Mouse (Mus musculus) MEL-GATA-1-ER (cell line): ENCODE data around the gene 4933427I04Rik.

Source experiments
- DNase-seq: peaks from one replicate; pipeline ENCODE4 v3.0.0-alpha.2; 2012; ENCODE audit warnings: low read depth; ENCODE audit errors: extremely low read depth

The 4933427I04Rik gene

DNA sequence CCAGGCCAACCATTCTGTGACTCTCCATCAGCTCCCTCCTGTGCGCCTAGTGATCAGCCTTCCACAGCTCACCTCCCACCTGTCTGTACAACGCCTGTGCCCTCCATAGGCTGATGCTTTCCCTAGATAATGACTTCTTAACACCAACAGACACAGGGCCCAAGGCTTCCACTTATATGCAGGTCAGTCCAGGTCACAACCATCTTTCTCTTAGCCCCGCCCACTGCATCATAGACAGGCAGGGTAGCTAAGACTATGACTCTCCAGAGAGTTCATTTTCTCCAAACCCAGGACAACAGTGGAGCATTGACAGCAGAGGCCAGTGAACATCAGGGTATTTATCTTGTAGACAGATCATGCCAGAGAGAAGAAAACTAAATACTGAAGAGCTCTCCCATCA is at the start of gene 4933427I04Rik:
TSS of gene 4933427I04Rik (plus strand) at position 301 of the 400 bp plus-strand sequence.
- no peak for DNase-seq

DNA sequence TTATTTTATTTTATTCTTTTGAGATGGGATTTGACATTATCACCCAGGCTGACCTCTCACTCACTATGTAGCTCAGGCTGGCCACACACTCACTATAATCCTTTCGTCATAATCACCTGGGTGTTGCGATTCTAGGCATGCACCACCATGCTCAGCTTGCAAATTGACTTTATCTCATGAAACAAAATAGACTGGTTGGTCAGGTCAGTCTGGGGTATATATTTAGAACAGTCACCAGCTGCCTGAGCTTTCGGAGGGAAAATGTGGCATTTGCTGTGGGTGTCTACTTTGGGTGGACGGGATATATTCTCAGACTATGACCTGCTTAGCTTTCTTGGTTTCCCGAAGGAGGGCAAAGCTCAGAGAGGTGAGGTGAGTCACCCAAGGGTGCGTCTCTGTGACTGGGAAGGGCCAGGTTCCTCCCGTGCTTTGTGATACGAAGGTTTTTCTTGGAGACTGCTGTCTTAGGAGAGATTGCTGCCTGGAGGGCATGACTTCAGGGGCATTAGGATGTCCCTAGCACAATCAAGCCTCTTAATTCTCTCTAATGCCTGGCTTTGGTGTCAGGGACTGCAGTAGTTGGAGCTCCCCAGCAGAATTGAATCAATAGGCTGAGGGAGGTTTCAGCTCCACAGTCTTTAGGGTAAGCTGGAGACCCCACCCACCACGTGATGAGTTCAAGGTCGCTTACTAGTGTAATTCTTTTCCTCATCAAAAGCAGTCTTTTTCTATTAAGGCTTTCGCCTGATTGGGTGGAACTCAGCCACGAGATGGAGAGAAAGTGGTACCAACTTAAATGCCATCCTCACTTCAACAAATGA is 48.8 kb upstream of the 4933427I04Rik start:
- no peak for DNase-seq

DNA sequence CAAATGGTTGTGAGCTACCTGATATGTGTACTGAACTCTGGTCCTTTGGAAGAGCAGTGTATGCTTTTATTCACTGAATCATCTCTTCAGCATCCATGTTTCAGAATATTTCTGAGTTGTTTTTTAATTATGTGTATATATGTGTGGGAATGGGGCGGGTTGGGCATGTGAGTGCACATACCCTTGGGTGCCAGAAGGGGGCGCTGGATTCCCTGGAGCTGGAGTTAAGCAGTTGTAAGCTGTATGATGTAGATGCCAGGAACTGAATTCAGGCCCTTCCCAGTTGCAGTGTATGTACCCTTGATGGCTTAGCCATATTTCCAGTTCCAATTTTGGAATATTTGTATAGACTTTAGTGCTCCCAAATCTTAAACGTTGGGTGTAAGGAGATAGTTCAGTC is 47.0 kb upstream of the 4933427I04Rik start:
- no peak for DNase-seq

DNA sequence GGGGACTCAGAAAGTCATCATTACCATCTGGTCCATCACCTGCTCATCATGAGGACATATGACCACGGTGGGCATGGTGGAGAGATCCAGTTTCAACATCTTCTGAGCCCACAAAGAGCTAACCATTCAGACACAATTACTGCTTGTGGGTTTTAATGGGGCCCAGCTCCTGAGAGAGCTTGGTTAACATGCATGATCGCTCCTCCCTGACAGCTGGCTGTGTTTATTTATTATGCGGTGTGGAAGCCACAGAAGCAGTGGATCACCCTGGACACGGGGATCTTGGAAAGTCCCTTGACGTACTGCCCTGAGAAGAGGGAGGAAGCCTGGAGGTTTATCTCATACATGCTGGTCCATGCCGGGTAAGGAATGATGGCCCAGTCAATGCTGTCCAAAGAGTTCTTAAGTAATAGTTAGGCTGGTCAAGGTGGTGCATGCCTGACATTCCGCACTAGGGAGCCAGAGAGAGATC is 45.4 kb upstream of the 4933427I04Rik start:
- no peak for DNase-seq

DNA sequence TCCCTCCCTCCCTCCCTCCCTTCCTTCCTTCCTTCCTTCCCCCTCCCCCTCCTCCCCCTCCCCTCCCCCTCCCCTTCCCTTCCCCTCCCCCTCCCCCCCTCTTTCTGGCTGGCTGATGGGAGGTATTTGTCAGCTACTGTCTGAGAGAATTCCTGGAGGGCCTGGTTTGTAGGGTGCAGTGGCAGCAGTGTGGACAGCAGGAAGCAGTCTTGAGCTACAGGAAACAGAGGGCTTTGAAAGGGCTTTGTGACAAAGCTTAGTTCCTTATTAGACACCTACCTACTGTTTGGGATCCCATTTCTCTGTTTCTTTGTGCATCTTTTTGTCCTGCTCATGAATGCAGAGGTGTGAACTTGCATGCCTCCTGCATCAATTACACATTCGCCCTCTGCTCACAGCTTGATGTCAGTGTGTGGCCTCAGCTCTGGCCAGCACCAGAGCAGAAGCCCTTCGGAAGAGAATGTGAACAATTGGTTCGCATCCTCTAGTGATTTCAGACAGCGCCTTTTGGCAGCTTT is 40.3 kb upstream of the 4933427I04Rik start:
- no peak for DNase-seq

DNA sequence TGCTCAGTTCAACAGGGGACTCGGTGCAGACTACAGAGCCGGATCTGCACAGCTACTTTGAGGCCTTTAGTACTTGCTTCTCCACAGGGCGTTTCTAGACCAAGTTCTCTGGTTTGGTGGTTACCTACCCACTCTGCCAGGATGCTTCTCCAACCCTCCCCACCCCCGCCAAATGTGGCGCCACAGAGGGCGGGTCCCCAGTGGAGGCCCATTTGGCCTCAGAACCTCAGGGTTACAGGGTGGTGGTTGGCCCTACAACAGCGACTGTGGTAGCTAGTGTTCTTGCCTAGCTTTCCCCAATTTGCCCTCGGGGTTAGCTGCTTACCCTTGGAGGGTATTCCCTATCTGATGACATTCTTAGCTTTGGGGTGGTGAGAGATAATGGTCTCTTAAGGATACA is 17.4 kb upstream of the 4933427I04Rik start:
- DNase-seq = no peak

DNA sequence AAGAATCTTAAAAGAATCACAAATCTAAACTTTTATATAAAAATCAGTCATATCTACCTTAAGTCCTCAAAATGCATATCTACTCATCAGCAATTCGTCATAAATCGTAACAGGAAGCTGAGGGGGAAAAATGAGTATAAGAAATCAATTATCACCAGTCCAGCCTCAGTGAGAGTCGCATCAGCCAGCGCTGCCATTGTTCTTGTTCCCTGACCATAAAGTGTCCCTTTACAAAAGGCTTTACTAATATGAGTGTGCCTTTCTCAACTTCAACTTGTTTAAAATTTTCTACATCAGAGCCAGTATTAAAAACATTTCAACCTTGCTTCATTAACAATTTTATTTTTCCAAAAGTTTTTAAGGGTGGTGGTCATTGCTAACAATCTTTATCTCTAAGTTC is 2.6 kb upstream of the 4933427I04Rik start:
- no peak for DNase-seq

DNA sequence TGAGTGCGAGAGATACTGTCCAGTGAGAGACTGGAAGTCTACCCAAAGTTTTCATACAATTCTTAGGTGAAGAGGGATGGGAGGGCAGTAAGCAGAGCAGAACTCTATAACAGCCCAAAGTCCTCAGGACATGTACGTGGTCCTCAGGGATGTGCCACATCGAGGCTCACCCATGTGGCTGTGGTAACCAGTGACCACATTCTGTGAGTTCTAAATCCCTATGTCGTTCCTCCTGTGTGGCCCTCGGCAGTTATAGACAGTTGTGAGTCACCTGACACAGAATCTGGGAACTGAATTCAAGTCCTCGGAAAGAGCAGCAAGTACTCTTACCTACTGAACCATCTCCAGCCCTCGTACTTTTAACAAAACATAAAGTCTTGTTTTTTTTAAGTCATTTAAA is 1.4 kb upstream of the 4933427I04Rik start:
- no peak for DNase-seq

DNA sequence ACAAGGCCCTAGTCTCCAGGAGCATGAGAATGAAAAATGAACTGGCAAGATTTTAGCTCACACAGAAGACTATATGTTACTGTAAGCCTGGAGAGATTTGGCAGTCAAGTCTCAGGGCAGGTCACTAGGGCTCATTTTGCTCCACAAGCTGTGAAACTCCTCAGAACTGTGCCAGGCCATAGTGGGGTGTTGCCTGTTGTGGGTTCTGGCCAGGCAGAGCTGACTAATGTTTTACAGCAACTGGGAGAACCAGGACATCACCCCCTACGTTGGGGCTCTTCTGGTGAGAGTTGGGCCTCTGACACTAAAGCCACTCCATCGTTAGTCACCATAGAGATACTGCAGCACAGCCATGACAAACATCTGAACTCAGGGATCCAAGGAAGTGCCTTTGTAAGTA is 324 bp downstream of the 4933427I04Rik start:
- DNase-seq = no peak

DNA sequence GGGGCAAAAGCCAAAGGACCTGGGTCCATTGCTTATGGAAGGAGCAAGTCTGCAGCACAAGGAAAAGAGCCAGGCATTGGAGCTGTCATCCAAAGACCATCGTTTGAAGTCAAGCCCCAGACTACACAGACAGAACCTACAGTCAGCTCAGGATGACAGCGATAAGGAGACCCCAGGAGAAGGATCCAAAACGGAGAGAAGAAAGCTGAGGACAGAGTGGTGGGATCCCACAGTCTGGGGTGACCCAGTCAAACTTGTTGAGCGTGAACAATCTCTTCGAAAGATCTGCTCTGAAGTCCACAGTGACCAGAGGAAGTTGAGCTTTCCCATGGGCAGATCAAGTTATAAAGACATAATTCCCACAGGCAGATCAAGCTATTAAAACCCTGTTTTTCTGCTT is 1.1 kb downstream of the 4933427I04Rik start:
- DNase-seq = no peak

DNA sequence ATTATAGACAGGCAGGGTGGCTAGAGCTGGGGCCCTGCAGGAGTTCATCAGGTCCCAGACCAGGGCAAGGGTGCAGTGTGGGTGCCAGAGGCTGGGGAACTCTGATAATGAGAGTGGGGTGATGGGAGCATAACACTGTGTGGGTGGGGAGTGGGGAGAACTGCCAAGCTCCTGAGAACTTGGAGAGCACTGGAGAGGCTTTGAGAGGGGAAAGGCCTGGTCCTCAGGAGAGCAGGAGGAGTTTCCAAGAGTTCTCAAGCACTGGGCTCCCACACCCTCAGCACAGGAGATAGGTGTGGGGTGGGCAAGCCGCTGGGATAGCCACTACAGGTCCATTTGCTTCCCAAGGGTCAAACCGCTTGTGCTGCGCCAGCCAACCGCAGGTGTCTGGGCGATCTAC is 34.2 kb downstream of the 4933427I04Rik start:
- DNase-seq = no peak

DNA sequence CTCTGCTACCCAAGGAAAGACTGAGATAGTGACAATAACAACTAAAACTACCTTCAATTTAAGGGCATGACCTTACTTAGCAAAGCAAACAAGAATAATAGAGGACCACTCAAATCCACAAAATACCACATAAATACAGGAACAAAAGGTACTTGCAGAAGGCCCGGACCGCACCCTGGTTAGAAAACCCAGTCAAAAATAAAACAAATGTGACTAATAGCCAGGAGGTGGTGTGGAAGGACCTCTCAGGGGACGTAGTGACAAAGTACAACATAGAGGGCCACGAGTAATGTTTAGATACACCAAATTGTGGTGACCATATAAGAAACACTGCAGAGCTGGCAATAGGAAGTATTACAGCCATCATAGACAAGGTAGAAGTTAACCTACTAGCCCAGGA is 34.8 kb downstream of the 4933427I04Rik start:
- no peak for DNase-seq

DNA sequence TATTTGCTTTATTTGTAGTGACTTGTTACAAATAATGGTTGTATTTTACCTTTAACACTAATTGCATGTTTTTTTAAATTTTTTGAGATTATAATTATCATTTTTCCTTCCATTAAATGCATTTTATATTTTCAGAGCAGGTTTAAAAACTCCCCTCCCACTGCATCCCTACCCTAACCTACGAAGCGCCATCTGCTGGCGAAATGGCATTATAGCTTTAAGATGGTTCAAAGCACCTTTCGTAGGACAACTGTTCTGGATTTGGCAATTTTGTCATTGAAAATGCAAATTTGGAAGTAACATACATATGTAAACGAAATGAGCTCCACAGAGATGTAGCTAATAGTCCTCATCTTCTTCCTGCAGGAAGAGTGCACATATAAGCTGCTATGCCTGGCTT is 39.2 kb downstream of the 4933427I04Rik start:
- no peak for DNase-seq

DNA sequence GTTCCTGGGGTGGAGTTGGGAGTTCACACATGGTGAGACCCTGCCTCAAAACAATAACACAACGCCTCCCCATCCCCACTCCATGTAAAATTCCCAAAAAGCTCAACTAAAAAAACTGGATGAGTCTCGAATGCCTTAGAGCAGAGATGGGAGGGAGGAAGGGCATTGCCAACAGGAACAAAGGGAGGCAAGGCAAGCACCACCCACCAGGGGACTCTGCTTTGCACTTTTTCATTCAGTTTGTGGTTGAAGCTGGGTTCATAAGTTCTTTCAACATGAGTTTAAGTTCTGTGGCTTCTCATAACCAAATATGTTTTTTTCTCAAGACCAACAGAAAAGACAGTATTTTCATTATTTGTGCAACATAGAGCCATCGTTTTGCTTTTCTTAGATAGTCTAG is 44.0 kb downstream of the 4933427I04Rik start:
- no peak for DNase-seq

DNA sequence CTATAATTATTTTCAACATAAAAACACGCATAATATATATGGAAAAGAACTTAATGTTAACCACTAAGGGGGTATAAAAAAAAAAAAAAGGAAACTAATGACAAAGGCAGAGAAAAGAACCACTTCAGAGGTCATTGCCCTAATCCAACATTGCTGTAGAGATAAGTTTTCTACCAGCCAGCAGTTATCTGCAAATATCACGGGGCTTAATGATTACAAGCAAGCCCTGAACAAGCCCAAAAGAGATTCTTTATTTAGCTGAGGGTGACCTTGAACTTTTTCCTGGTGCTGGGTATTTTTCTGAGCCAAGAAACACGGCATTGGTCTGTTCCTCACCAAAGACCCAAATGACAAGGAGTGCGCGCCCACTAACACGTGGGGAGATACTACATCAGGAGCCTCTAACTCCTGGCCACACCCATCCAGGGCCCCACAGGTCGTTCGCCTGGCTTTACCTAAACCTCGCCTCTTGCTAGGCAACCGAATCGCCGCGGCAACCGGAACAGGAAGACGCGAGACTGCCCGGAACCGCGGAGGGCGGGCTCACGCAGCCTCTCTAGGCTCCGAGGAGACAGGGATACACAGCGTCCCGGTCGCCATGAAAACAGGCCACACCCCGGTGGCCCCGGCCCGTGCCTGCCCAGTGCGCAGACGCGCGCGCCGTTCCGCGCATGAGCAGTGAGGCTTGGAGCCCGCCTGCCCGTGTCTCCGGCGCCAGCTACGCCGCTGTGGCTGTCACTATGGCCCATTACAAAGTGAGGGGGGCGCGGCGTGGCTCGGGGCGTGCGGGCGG is 45.0 kb downstream of the 4933427I04Rik start, which contains the start of gene Mycbp:
TSS of gene Mycbp (plus strand) at position 500 of the 793 bp plus-strand sequence.
- DNase-seq = peak; percentile 94

DNA sequence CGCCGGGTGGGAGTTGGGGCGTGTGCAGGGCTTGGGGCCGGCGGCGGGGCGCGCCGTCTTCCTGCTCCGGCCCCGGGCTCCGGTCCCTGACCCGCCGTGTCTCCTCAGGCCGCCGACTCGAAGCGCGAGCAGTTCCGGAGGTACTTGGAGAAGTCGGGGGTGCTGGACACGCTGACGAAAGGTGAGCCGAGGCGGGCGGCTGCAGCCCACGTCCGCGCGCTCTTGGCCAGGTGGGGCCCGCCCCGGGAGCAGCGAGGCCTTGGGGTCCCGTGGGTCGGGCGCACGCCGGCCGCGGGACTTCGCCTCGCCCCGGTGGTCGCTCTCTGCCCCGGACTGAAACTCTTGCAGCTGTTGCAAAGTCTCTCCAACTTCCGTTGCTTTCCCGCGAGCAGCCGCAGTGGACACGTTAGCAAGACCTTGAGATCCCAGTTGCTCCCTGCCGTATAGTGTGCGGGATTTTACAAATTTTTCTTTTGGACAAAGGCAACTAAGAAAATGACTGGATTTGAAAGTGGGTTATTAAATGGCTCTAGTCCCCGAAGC is 45.7 kb downstream of the 4933427I04Rik start:
- no peak for DNase-seq

DNA sequence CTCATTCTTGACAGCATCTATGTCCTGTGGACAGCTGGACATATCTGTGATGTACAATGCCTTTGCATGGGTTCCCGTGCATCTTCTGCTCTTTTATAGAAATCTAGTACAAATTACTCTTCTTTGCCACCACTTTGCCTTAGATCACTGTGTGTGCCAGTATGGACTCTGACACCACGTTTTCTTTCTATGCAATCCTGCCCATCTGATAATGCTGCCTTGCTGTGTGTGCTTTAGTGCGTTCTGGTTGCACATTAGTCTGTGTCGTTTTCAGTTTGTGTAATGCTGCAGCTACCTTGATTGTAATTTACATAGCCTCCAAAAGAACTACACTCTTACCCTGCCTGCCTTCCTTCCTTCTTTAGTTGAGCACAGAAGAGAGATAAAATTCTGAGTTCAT is 52.0 kb downstream of the 4933427I04Rik start:
- no peak for DNase-seq

DNA sequence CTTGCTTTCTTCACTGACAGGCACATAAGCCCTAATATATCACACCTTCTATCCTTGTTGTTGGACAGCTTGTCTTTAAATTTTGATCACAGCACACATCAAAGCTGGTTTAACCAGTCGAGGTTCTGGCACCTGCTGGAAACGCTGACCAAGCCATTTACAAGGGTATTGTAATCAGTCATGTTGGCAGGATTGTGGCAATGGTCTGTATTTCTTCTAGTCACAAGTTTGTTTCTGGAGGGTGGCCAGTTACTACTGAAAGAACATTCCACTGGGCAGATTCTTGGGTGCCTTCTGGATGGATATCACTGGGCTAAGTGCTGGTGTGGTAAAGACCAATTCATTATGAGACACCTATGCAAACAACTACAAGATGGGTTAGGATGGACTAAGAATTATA is 53.0 kb downstream of the 4933427I04Rik start:
- DNase-seq = no peak
